Mouse (Mus musculus) erythroblast, embryonic 14.5 days (primary cell): Measurements from ENCODE around the gene Gm14190.

Source experiments
- GATA1 ChIP-seq: IDR thresholded peaks from 2 replicates; pipeline ENCODE4 v1.6.1; 2012; ENCODE audit warnings: low read length, inconsistent platforms, mixed read lengths
- TAL1 ChIP-seq: IDR thresholded peaks from 3 replicates; pipeline ENCODE4 v1.6.1; 2012; ENCODE audit warnings: low read length, inconsistent platforms, mixed read lengths

- TF ChIP-seq GATA1: no peak
- TF ChIP-seq TAL1: no peak
These were observed 33.5 kb upstream of the Gm14190 start for GRCm38 (mm10) chr11:99724061-99724460.
